Comparison of ENCODE assay signal across 10 mouse cellular contexts in the genomic region with DNA sequence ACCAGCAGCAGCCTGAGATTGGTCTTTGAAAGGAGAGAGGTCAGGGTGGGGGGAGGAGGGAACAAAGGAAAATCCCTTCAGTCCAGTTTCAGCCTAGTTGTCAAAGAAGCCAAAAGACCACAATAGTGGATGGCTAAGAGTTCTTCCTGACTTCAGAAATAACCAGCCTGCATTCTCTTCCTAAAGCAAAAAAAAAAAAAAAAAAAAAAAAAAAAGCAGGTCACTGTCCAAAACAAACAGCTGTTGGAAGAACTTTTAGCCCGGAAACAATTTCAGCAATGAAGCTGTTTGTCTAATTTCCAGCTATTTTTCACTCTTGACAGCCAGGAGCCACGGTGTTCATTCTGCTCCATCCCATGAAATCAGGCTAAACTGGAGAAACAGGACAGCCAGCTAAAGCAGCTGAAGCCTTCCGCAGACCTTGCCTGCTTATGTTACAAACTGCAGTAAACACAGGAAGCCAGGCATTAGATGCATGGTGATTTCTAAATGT.
DNase-seq lines count a peak whose midpoint lies in the region; ATAC-seq and TF ChIP-seq lines count a peak whose summit lies in the region.
"Had no signal": no experiment of that assay in that cellular context is flagged by ENCODE, and none has a peak within 500 bp of the region (broad histone marks: within the 10 kb centered on the region; RNA-seq: fewer than 3 reads in every experiment).

No protein-coding gene starts in this region.

- no peak overlapping the region for H3K4me3 ChIP-seq in lung, embryonic 16.5 days (ENCODE audit: low read length)
- H3K4me3 ChIP-seq in embryonic facial prominence, embryonic 11.5 days (ENCODE audit: low read depth, low read length): no peak overlapping the region
- H3K4me3 ChIP-seq in limb, embryonic 14.5 days (replicated peaks; ENCODE audit: low read length): no peak overlapping the region

- no peaks in the 10 kb centered on the region for H3K4me1 ChIP-seq in lung, embryonic 16.5 days (replicated peaks; ENCODE audit: control insufficient read depth, insufficient read depth, low read length)
- H3K4me1 ChIP-seq in embryonic facial prominence, embryonic 11.5 days (ENCODE audit: control insufficient read depth, insufficient read depth, low read length): peaks cover 2% of the 10 kb centered on the region; the same call in 1 of the 2 replicates
- no peaks in the 10 kb centered on the region for H3K4me1 ChIP-seq in limb, embryonic 14.5 days (ENCODE audit: control insufficient read depth, insufficient read depth, low read length)

- H3K36me3 ChIP-seq in lung, embryonic 16.5 days (ENCODE audit: control insufficient read depth, insufficient read depth, low read length): no peaks in the 10 kb centered on the region
- H3K36me3 ChIP-seq in embryonic facial prominence, embryonic 11.5 days (replicated peaks; ENCODE audit: control insufficient read depth, insufficient read depth, low read depth, low read length): no peaks in the 10 kb centered on the region
- H3K36me3 ChIP-seq in limb, embryonic 14.5 days (ENCODE audit: control insufficient read depth, insufficient read depth, low read length): no peaks in the 10 kb centered on the region

- no peak for DNase-seq in lung, adult 18-20 months
- DNase-seq in embryonic facial prominence, embryonic 11.5 days (ENCODE audit: low spot score): peak; percentile 56
- DNase-seq in heart, postnatal 14 days: peak; percentile 21 to 26
- DNase-seq in limb, embryonic 14.5 days (ENCODE audit: low spot score): peak; percentile 50
- DNase-seq in cerebellum, postnatal 4 days (ENCODE audit: low spot score in 2 of 2): no peak
- no peak for DNase-seq in layer of hippocampus, adult 11-12 months (ENCODE audit: low spot score)
- no peak for DNase-seq in layer of hippocampus, postnatal 36 days
- DNase-seq: cerebellum, postnatal 10 days had no signal

- ATAC-seq in lung, embryonic 16.5 days (ENCODE audit: low read depth): peak; percentile 69
- ATAC-seq in embryonic facial prominence, embryonic 11.5 days (replicated peaks; ENCODE audit: insufficient number of reproducible peaks, low FRiP score, low TSS enrichment, low read depth): 0 out of 2 replicates have a peak, but pooled peaks have one; percentile 23
- ATAC-seq in limb, embryonic 14.5 days (ENCODE audit: low FRiP score, low read depth): peak; percentile 80
- ATAC-seq: intestine, embryonic 16.5 days had no signal

- no peaks in the 10 kb centered on the region for H3K27me3 ChIP-seq in lung, embryonic 16.5 days (ENCODE audit: control insufficient read depth, insufficient read depth, low read depth, low read length)
- H3K27me3 ChIP-seq in embryonic facial prominence, embryonic 11.5 days (ENCODE audit: control insufficient read depth, insufficient read depth, low read length): no peaks in the 10 kb centered on the region
- no peaks in the 10 kb centered on the region for H3K27me3 ChIP-seq in limb, embryonic 14.5 days (ENCODE audit: control insufficient read depth, insufficient read depth, low read length)

- H3K9ac ChIP-seq in lung, embryonic 16.5 days (ENCODE audit: low read length): no peak overlapping the region
- H3K9ac ChIP-seq in embryonic facial prominence, embryonic 11.5 days (replicated peaks; ENCODE audit: low read length): no peak overlapping the region
- no peak overlapping the region for H3K9ac ChIP-seq in limb, embryonic 14.5 days (ENCODE audit: low read depth, low read length, severe bottlenecking)

- intact Hi-C loops in heart, postnatal 14 days (cut with DNase I): loop anchor here (2.0 to 10.0 kb wide), 2 partner anchors 80 to 84 kb away; no protein-coding TSS in a partner anchor

- WGBS in lung, embryonic 16.5 days: 16% methylated on average over 3 of the region's 3 CpGs
- 23% methylated on average over 3 of the region's 3 CpGs for WGBS in embryonic facial prominence, embryonic 11.5 days
- 26% methylated on average over 3 of the region's 3 CpGs for WGBS in limb, embryonic 14.5 days

- TF ChIP-seq POLR2A in limb, embryonic 14.5 days (IDR thresholded peaks at IDR 0.05; ENCODE audit: borderline replicate concordance, extremely low read depth, insufficient read depth, insufficient read length): no peak

- no peaks in the 10 kb centered on the region for H3K9me3 ChIP-seq in lung, embryonic 16.5 days (ENCODE audit: control insufficient read depth, low read length)
- no peaks in the 10 kb centered on the region for H3K9me3 ChIP-seq in embryonic facial prominence, embryonic 11.5 days (replicated peaks; ENCODE audit: control insufficient read depth, low read length)
- no peaks in the 10 kb centered on the region for H3K9me3 ChIP-seq in limb, embryonic 14.5 days (ENCODE audit: control insufficient read depth, low read length)

- H3K4me2 ChIP-seq in lung, embryonic 16.5 days (ENCODE audit: low read depth, low read length): no peak overlapping the region
- no peak overlapping the region for H3K4me2 ChIP-seq in embryonic facial prominence, embryonic 11.5 days (ENCODE audit: low read depth, low read length)
- H3K4me2 ChIP-seq in limb, embryonic 14.5 days (replicated peaks; ENCODE audit: low read depth, low read length, severe bottlenecking): no peak overlapping the region

- H3K27ac ChIP-seq in lung, embryonic 16.5 days (ENCODE audit: low read length): peak overlapping the region; percentile 24; the same call in 1 of the 2 replicates
- H3K27ac ChIP-seq in embryonic facial prominence, embryonic 11.5 days (replicated peaks; ENCODE audit: low read depth, low read length): 0 out of 2 replicates have a peak overlapping the region, but pooled peaks have one; percentile 13
- 0 out of 2 replicates have a peak overlapping the region, but pooled peaks have one; percentile 52 for H3K27ac ChIP-seq in limb, embryonic 14.5 days (replicated peaks; ENCODE audit: low read depth, low read length)

Comparison
In these comparisons a context has a peak if more than half of its experiments do, and no peak if none do; other contexts are left out.
1. ATAC-seq: peak in every context shown above with its lines; median percentile 80 in limb, embryonic 14.5 days; 69 in lung, embryonic 16.5 days; 23 in embryonic facial prominence, embryonic 11.5 days.
2. DNase-seq: peak in embryonic facial prominence, embryonic 11.5 days (single experiment), heart, postnatal 14 days (2 of 2) and limb, embryonic 14.5 days (single experiment); none in lung, adult 18-20 months (0 of 2), cerebellum, postnatal 4 days (0 of 2), layer of hippocampus, adult 11-12 months (single experiment) and layer of hippocampus, postnatal 36 days (0 of 2).
3. Peak in every context shown above with its lines, with median percentiles within 50 percentile points of each other: H3K27ac ChIP-seq.